Mouse (Mus musculus) embryonic stem cell, embryonic (primary cell): ENCODE results near the gene Ceacam1.

Source experiments
- CTCF ChIA-PET, 4 experiments: fragments of 300-600 bp in 2 of 4; fragments of 350-600 bp in 2 of 4; sonication (Branson Sonifier 250); formaldehyde crosslinking; loops; one replicate each; lab custom pipeline; 2022; ENCODE audit warnings: inconsistent platforms in 2 of 4; lab: Charles Lee
- POLR2A ChIA-PET, 4 experiments: fragments of 300-600 bp in 2 of 4; fragments of 350-600 bp in 2 of 4; sonication (Branson Sonifier 250); formaldehyde crosslinking; loops; one replicate each; lab custom pipeline; 2022; ENCODE audit warnings: antibody characterized with exemption in 4 of 4, inconsistent platforms in 1 of 4; lab: Charles Lee

Gene Ceacam1

GRCm38 (mm10) chr7:25452103-25452502, 25.3 kb downstream of the Ceacam1 start:
- CTCF ChIA-PET: interaction anchor here in 1 of 4 experiments (1.5 kb wide), 1 partner anchor 16 kb away, joined by 3 read pairs; no protein-coding TSS in a partner anchor
- POLR2A ChIA-PET: interaction anchor here in 2 of 4 experiments (0.7 to 1.1 kb wide), 2 partner anchors 14 to 203 kb away, joined by 3 read pairs; no protein-coding TSS in a partner anchor

DNA sequence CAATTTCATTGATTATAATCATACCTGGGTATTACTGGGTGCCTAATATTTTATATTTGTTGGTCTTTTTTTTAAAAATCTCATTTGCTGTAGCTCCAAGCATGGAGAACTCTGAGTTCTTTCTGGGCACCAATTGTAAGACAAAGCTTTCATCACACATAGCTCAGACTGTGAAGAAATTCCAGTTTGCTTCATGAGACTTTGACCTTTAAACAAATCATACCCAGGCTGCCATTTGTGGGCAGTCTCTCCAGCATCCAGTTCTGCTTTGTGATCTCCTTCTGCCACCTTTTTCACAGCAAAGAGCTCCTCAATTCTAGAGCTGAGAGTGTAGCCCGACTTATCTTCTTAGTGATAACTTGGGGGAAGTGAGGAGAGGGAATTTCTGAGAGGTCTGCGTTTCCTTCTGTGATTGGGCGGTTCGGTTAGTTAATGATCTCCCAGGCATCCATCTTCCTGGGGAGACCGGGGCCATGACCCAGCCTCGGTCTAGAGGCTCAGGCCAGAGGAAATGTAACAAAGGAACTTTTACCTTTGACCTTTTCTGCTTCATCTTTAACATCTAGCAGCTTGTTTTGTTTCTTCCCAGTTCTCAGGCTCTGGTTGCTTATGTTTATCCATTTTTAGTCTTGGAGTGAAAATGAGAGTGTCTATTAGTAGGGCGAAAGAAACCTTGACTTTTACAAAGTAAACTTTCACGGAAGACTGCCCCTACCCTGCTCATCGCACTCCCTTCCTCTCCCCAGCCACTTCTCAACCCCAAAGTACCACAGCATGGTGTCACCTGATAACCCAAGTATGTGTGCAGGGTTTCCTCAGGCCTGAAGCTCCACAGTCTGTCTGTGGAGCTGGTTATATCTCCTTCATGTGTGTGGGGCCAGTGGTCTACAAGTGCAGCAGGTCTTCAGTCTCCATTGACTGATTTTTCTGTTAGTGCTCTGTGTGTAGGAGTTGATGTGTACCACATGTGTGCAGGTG, 27.2 kb downstream of the Ceacam1 start:
- ChIA-PET CTCF (interaction anchor here in 1 of 4 experiments (0.6 to 1.5 kb wide), 2 partner anchors 14 to 305 kb away, joined by 3 to 4 read pairs; no protein-coding TSS in a partner anchor), POLR2A (interaction anchor here in 2 of 4 experiments (0.7 to 1.8 kb wide), 5 partner anchors 9 to 23 kb away, joined by 3 to 5 read pairs (median 3); no protein-coding TSS in a partner anchor)

DNA sequence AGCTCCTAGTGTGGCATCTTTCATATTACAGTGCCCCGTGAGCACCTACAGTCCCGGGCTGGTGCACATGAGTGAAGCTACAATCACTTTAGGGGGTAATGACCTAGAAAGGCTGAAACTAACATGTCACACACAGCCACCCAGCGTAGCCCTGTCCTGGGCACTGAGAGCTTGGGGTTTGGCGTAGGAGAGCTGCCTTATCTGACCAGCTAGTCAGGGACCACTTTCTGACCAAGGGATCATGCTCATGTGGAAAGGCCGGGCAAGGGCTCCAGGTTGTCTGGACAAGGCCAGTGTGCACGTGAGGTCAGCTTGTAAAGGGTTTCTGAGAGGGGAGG, 36.6 kb downstream of the Ceacam1 start:
- ChIA-PET CTCF (interaction anchor here in 1 of 4 experiments (1.0 kb wide), 1 partner anchor 12 kb away, joined by 3 read pairs; no protein-coding TSS in a partner anchor), POLR2A (interaction anchor here in 3 of 4 experiments (0.7 to 1.7 kb wide), 8 partner anchors 9 to 1020 kb away, joined by 3 to 7 read pairs (median 3); no protein-coding TSS in a partner anchor)

GRCm38 (mm10) chr7:25439978-25440815, 37.2 kb downstream of the Ceacam1 start:
- ChIA-PET POLR2A (interaction anchor here in 3 of 4 experiments (0.7 to 1.7 kb wide), 9 partner anchors 9 to 1019 kb away, joined by 3 to 7 read pairs (median 3); no protein-coding TSS in a partner anchor), CTCF (interaction anchor here in 1 of 4 experiments (1.0 kb wide), 1 partner anchor 11 kb away, joined by 3 read pairs; no protein-coding TSS in a partner anchor)

DNA sequence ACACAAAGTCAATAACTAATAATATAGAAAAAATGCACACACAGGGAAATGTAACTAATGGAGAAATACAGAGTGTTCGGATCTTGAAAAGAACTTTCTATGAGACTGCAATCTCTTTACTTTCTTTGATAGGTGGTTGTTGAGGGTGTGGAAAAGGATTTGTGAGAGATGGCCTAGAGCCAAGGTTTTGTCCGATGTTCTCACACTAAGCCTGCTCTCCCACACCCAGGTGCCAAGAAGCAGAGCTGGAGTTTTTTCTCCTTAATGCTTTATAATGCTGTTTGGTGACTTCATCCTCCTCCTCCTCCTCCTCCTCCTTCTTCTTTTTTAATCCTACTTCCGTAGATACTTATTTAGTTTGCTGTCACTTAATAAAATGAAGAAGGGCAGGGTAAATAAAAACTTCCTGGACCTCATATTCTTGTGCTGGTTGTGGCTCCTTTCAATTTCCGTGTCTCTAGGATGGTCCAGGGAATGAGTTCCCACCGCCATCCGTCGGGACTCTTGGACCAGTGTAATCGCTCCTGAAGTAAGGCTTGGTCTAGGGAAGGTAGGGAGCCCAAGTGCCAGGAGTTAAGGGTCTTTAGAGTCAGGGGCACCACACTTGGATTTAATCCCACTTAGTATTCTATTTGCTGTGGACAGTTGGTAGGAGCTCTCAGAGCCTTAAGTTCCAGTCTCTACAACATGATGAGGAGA, 38.1 kb downstream of the Ceacam1 start:
- CTCF ChIA-PET: no interaction called here
- POLR2A ChIA-PET: interaction anchor here in 2 of 4 experiments (0.6 to 1.2 kb wide), 3 partner anchors 16 to 178 kb away, joined by 3 to 6 read pairs (median 5); no protein-coding TSS in a partner anchor

GRCm38 (mm10) chr7:25436704-25437103, 40.7 kb downstream of the Ceacam1 start:
- POLR2A ChIA-PET: interaction anchor here in 3 of 4 experiments (0.6 to 2.0 kb wide), 7 partner anchors 10 to 248 kb away, joined by 3 to 8 read pairs (median 4); no protein-coding TSS in a partner anchor
- CTCF ChIA-PET: interaction anchor here in 2 of 4 experiments (0.6 to 1.6 kb wide), 3 partner anchors 12 to 43 kb away, joined by 3 to 5 read pairs (median 4); no protein-coding TSS in a partner anchor

DNA sequence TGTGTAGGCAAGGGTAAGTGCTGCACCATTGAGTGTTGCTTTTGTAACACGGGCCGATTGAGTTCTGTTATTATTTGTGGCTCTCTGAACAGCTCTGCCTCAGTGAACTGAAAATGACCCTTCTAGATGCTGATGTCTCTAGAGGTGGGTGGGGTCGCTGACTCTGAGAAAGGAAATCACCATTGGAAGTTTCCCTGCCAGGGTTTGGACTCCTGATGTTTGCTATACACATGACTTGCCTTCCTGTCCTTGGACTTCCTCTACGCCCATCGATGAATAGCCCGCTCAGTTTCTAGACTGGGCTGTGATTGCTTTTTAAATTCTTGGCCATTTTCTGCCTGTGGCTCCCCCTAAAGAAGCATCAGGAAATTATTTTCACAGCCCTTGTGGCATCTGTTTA, 41.2 kb downstream of the Ceacam1 start:
- ChIA-PET POLR2A (interaction anchor here in 3 of 4 experiments (1.0 to 2.0 kb wide), 9 partner anchors 10 to 165 kb away, joined by 3 to 8 read pairs (median 4); partner anchors contain the start of gene Ceacam1 (in 1 of the 3)), CTCF (interaction anchor here in 2 of 4 experiments (0.6 to 1.6 kb wide), 3 partner anchors 11 to 43 kb away, joined by 3 to 5 read pairs (median 4); no protein-coding TSS in a partner anchor)

DNA sequence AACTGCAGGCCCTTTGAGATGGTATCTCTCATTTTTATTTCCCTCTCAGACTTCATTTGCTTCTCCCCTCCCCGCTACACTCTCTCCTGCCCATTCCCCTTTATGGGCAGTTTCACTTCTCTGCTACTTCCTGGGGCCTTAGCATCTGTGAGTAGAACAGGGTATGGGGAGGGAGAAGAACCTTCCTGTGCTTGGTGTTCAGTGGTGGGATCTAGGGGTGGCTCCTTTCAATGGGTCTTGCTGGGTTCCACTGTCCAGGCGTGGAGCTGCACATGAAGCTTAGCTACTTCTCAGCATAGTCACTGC, 41.9 kb downstream of the Ceacam1 start:
- ChIA-PET POLR2A (interaction anchor here in 3 of 4 experiments (1.0 to 2.0 kb wide), 7 partner anchors 12 to 166 kb away, joined by 3 to 8 read pairs (median 4); partner anchors contain the start of gene Ceacam1 (in 1 of the 3)), CTCF (interaction anchor here in 1 of 4 experiments (1.6 kb wide), 1 partner anchor 10 kb away, joined by 5 read pairs; no protein-coding TSS in a partner anchor)

DNA sequence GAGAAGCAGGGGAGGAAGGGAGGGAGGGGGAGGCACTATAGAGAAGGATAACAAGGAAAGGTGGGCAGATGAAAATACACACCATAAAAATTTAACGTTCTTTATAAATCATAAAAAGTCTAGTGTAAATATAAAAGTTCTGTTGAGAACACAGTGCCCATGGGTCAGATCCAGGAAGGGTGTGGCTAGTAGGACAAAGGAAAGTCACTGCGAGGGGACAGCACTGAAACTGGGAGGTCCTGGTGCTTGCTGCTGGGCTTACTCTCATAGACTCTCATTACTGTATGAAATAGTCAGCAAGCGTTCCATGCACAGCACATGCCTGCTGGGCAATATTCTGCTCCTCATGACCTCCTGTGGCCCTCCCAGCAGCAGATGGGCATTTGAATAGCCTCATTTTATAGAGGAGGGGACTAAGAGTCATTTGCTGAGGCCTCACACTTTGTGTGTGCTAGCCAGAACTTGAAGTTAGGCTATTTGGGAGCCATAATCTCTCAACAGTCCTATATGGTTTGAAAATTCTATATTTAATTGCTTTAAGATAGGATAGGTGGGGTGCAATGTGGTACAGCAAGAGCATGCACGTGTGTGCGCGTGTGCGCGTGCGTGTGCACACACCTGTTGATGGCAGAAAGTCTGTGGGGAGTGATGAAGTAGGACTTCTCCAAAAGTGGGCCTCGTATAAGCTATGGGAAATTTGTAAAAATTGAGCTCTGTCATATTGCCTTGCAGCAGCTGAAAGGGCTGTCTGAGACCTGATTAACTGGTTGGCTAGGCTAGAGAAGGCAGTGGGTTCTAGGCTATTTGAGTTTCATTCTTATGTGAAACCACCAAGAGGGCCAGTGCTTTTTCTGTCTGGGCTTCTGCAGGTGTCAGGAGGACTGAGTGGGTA, 42.5 kb downstream of the Ceacam1 start:
- CTCF ChIA-PET: interaction anchor here in 1 of 4 experiments (1.6 to 2.8 kb wide), 3 partner anchors 10 to 45 kb away, joined by 5 to 12 read pairs (median 10); no protein-coding TSS in a partner anchor
- POLR2A ChIA-PET: interaction anchor here in 3 of 4 experiments (0.6 to 2.0 kb wide), 11 partner anchors 13 to 321 kb away, joined by 3 to 8 read pairs (median 4); partner anchors contain the start of genes B9d2 (in 1 of the 3) and Ceacam1 (in 1 of the 3)

- ChIA-PET POLR2A (interaction anchor here (0.5 to 2.6 kb wide), 36 partner anchors 8 to 1478 kb away, joined by 3 to 12 read pairs (median 4); partner anchors contain the start of genes B9d2 (in 2 of the 4), Ceacam1 (in 1 of the 4), Cic (in 1 of the 4) and Erich4 (in 1 of the 4)), CTCF (interaction anchor here (0.5 to 2.8 kb wide), 11 partner anchors 9 to 266 kb away, joined by 3 to 12 read pairs (median 4); partner anchors contain the start of gene Ceacam1 (in 1 of the 4))
Measured at GRCm38 (mm10) chr7:25433781-25434560, 43.4 kb downstream of the Ceacam1 start.

DNA sequence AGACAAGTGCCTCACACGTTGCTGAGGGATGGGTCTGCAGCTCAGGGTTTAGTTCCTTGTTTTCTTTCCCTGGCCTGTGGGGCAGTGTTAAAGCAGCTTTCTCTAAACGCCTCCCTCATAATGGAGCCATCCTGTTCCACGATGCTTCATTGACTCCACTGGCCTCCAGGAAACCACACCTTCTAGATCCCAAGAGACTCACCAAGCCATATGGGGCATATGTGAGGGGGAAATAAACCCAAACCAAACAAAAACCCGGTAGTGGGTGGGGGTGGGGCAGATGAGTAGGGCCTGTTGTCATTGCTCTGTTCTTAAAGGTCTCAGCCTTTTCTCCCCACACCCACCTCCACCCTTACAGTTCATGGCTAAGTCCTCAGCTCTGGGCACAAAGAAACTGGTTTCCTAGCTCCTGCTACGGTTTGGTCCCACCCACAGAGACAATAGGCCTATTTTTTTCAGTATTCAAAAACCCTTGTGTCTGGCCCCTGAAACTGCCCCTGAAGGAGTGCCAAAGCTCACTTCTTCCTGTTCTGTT, 44.3 kb downstream of the Ceacam1 start:
- CTCF ChIA-PET: interaction anchor here (0.6 to 2.8 kb wide), 14 partner anchors 8 to 1157 kb away, joined by 3 to 12 read pairs (median 3); partner anchors contain the start of gene Ceacam1 (in 1 of the 4)
- POLR2A ChIA-PET: interaction anchor here (0.5 to 2.7 kb wide), 45 partner anchors 8 to 1763 kb away, joined by 3 to 12 read pairs (median 4); partner anchors contain the start of genes B9d2 (in 2 of the 4), BC024978 (in 1 of the 4), Ceacam1 (in 1 of the 4) and Cic (in 1 of the 4)

GRCm38 (mm10) chr7:25432381-25432780, 45.0 kb downstream of the Ceacam1 start:
- CTCF ChIA-PET: interaction anchor here in 3 of 4 experiments (0.6 to 2.8 kb wide), 6 partner anchors 7 to 69 kb away, joined by 3 to 12 read pairs (median 8); no protein-coding TSS in a partner anchor
- POLR2A ChIA-PET: interaction anchor here in 3 of 4 experiments (0.7 to 2.7 kb wide), 21 partner anchors 9 to 528 kb away, joined by 3 to 12 read pairs (median 5); partner anchors contain the start of genes B9d2 (in 1 of the 3), Ceacam1 (in 1 of the 3) and Erich4 (in 1 of the 3)

GRCm38 (mm10) chr7:25429886-25430784, 47.3 kb downstream of the Ceacam1 start:
- ChIA-PET CTCF (interaction anchor here in 1 of 4 experiments (1.0 to 1.3 kb wide), 3 partner anchors 11 to 27 kb away, joined by 3 to 4 read pairs (median 4); no protein-coding TSS in a partner anchor), POLR2A (interaction anchor here in 2 of 4 experiments (0.7 to 2.7 kb wide), 8 partner anchors 10 to 421 kb away, joined by 3 to 7 read pairs (median 4); partner anchors contain the start of gene Ceacam1 (in 1 of the 2))
